Mouse (Mus musculus) gastrocnemius, adult 8-10 months (tissue): Measurements from ENCODE around the gene Ano9. TPM values are rescaled to one million over a fixed set of nuclear protein-coding genes. Genes with fewer than 3 reads are reported as not detected.
A peak's percentile ranks its signal among the peaks of the same experiment; 100 is the strongest.

Experiments
- DNase-seq, 2 experiments: peaks; one replicate each; pipeline ENCODE4 v3.0.0; 2022; ENCODE audit warnings: low spot score in 2 of 2
- total RNA-seq, 4 experiments: library from RNA; stranded (reverse); gene quantifications; 2 replicates each; pipeline ENCODE4 v1.2.4; 2022

Ano9 gene
- total RNA-seq, 4 experiments from 2014 or later, result not detected

DNA sequence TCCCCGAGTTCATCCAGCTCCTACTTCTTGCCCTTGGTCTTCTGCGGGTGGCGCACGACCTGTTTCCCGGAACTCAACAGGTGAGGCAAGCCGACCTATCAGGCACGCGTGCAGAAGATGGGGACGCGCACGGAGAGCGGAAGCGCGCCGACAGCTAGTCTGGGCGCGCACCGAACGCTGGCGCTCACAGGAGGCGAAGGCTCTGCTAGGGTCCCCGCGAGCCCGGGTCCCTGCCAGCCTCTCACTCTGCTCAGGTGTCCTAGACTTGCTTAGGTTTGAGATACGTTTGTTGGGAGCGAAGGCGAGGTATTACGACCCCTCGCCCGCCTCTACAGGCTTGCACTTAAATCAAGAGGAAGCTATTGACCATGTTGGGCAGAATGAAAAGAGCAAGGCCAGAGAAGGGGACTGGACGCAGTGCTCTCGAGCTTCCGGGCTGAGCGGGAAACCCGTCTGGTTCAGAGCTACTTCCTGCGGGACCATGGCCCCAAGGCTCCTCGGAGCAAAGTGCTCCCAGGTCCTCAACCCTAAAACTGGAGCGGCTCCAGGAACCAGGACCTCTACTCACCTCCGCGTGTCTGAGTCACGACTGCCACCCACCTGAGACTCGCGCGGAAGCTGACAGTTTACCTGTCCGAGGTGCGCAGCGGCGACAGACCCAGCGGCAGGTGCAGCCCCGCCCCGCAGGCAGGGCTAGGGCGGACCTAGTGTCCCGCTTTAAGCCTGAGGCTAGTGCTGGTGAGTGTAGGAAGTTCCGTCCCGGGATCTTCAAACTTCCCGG is 17.5 kb downstream of the Ano9 start, which contains the start of gene Sigirr:
Gene Sigirr, minus strand, starts transcription at position 662 of the 781 bp plus-strand sequence.
- no peak for DNase-seq

DNA sequence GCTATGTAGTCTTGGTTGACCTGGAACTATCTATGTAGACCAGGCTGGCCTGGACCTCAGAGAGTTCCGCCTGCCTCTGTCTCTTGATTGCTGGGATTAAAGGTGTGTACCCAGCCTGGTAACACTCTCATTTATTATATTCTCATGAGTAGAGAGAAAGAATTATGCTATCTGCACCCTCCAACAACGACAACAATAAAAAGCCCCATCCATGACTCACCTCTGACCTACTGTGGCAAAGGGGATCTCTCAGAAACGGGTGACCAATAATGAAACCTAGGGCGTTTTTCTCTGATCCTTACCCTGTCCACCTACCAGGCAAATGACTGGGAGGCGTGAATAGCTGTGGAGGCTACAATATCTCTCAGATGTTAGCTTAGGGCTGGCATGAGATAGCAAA is 20.4 kb downstream of the Ano9 start:
- DNase-seq, result no peak

GRCm38 (mm10) chr7:141096649-141097056 is 21.0 kb downstream of the Ano9 start:
- DNase-seq, result peak in 1 of 2 experiments; percentile 17

GRCm38 (mm10) chr7:141096021-141096420 is 21.6 kb downstream of the Ano9 start:
- DNase-seq, result no peak

DNA sequence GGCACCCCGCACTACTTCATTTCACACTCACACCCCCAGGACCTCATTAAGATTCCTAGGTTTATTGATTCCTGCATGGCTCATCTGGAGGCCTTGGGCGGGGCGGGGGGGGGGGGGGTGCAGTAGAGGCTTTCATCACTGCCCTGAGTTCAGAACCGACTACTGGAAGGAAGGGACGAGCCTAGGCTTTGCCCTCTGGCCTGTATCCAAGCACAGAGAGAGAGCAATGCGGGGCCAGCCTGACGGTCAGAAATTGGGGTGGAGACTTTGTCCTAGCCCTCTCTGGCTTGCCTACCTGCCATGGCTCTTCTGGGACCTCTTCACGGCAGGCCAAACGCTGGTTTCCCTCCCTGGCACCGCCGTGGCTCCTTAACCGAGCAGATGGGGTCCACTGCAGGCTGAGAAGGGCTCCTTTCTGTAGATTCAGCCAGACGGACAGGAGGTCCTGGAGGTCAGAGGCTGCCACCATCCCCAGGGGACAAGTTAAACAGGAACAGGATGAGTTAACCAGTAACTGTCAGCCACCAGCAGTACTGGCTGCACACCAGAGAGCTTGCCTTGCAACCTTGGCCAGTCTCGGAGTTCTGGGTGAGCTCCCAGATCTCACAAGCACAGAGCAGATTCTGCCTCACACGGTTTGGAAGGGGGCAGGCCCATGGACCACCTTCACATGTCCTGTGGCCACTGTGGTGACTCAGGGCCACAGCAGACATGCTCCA is 23.0 kb downstream of the Ano9 start:
- DNase-seq, result no peak

GRCm38 (mm10) chr7:141093950-141094349 is 23.7 kb downstream of the Ano9 start:
- DNase-seq, result no peak

- DNase-seq, result peak; percentile 78 to 84
These were observed 25.4 kb downstream of the Ano9 start for GRCm38 (mm10) chr7:141092051-141092735.

GRCm38 (mm10) chr7:141090228-141090627 is 27.4 kb downstream of the Ano9 start:
- no peak for DNase-seq

DNA sequence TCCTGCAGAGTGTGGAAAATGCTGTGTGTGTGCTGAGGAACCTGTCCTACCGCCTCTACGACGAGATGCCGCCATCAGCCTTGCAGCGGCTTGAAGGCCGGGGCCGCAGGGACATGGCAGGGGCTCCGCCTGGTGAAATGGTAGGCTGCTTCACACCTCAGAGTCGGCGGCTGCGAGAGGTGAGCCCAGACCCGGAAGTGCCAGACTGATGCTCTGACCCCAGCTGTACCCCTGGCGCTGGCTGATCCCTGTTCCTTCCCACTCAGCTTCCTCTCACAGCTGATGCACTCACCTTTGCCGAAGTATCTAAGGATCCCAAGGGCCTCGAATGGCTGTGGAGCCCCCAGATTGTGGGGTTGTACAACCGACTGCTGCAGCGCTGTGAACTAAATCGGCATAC is 29.1 kb downstream of the Ano9 start:
- DNase-seq, result no peak

DNA sequence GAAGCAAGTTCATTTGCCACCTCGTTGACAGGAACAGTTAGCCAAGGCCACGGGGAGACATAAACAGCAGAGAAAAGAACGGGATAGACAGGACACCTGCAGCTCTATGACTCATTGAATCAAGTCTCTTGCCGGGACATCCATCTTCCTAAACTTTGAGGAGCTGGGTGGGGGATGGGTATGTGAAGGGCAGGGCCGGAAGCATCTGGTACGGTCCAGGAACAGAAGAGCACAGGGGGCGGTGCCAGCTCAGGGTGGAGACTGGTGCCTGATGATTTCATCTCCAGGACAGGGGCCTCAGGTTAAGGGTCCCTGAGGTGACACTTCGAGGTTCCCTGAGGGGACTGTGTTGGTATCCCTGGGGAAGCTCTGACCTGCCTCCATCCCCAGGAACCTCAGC is 29.7 kb downstream of the Ano9 start:
- DNase-seq, result no peak

- DNase-seq, result no peak
These were observed 37.8 kb downstream of the Ano9 start for GRCm38 (mm10) chr7:141079481-141080449.

DNA sequence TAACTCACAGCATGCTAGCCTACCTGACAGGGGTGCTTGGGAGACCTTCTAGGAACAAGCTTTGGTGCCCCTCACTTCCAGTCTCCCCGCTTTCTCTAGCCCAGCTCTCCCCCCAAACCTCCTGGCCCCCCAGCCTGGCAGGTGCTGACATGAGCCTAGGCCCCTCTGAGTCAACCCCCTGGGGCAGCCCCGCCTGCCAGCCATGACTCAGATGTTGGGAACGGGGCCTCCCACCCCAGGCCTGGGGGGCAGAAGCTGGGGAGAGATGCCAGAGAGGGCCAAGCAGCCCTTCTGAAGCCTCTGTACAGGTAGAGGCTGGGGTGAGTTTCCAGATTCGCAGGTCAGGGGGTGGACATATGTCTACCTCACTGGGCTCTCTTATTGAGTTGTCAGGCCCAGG is 38.7 kb downstream of the Ano9 start:
- DNase-seq, result no peak

- no peak for DNase-seq
These were observed 39.8 kb downstream of the Ano9 start, which contains the start of gene Pkp3 for GRCm38 (mm10) chr7:141077841-141078240. TSS of gene Pkp3 (plus strand) at chr7:141078218.

DNA sequence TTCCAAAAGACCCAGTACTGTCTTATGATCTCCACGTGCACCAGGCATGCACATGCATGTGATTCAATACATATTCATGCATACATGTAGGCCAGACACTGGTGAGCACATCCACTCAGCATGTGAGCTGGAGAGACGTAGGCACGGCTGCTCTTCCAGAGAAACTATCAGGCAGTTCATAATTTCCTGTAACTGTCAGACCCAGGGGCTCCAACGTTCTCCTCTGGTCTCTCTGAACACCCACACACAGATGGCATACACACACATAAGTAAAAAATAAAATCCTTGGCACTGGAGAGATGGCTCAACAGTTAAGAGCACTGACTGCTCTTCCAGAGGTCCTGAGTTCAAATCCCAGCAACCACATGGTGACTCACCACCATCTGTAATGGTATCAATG is 43.8 kb downstream of the Ano9 start:
- no peak for DNase-seq

DNA sequence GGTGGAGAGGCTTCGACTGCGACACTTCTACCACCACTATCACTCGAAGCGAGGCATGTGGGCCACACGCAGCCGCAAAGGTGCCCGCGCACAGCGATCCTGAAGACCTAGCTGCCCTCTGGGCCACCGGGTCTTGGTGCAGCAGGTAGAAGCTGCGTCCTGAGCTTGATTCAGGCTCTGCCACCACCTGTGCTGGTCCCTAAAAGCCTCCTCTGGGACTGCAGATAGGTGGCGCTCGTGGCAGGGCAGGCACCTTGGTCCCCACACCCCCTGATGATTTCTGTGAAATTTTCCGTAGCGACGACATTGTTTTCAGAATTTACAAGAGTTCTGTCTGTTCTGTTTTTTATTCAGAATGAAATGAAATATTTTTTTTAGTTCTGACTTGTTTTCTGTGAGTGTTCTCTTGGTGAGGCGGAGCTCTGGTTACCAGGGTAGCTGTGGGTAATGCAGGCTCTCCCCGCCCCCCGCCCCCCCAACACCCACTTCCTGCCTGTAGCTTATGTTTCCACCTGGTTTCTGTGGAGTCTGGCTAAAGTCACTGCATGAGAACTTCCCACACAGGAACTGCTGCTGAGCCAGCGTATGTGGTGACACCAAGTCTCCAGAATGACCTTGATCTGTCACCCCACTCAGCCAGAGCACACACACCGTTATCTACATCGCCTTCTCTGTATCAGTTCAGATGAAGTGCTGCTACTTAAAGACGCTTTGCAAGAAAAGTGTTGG is 45.4 kb downstream of the Ano9 start:
- DNase-seq, result no peak

- peak; percentile 35 to 47 for DNase-seq
These were observed 47.3 kb downstream of the Ano9 start for GRCm38 (mm10) chr7:141070058-141070862.

DNA sequence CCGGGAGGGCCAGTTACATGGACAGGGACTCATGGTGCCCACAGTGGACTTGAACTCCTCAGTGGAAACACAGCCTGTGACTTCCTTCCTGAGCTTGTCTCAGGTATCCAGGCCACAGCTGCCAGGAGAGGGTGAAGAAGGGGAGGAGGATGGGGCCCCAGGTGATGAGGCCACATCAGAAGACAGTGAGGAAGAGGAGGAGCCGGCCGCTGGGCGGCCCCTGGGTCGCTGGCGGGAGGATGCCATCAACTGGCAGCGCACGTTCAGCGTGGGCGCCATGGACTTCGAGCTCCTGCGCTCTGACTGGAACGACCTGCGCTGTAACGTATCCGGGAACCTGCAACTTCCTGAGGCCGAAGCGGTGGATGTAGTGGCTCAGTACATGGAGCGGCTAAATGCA is 49.3 kb downstream of the Ano9 start:
- DNase-seq, result no peak

DNA sequence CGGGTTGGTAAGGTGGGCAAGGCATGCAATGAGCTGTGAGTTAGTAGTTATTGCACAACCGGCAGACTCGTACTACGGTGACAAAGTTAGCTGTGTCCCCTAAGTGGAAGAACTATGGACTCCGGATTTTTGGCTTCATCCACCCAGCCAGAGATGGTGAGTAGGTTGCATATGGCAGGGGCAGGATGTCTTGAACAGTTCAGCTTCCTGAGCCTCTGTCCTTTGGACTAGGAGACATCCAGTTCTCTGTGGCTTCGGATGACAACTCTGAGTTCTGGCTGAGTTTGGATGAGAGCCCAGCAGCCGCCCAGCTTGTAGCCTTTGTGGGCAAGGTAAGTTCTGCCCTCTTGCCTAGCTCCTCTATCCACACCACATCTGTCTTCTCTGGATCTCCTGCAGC is 53.0 kb downstream of the Ano9 start:
- no peak for DNase-seq

DNA sequence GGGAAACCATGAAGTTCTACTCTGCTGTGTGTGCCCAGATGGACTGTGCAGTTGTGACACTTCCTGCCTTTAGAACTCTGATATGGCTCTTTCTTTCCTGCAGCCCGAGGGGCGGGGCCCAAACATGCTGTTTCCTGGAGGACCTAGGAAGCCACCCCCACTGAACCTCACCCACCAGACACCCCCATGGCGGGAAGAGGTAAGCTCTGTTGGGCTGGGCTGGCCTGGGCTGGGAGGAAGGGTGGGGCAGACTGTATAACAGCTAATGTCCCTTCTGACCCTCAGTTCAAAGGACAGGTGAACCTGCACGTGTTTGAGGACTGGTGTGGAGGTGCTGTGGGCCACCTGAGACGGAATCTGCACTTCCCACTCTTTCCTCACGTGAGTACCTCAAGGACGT is 53.4 kb downstream of the Ano9 start:
- DNase-seq, result no peak
